Mouse (Mus musculus) midbrain, embryonic 13.5 days (tissue): ENCODE data around the gene Mrps5. TPM values are rescaled to one million over a fixed set of nuclear protein-coding genes. Genes with fewer than 3 reads are reported as not detected.

Source experiments
- ATAC-seq: fragments of 200-750 bp; cut with Nextera tagmentation; 2 replicates; pipeline ENCODE4 v1.8.0; 2017; ENCODE audit warnings: mild to moderate bottlenecking, moderate TSS enrichment, moderate library complexity
- H3K27ac ChIP-seq: fragments of 300-500 bp; sonication (generic); 2 replicates; pipeline ENCODE4 v1.5.1; 2015; ENCODE audit warnings: inconsistent platforms, mild to moderate bottlenecking, moderate library complexity
- H3K27me3 ChIP-seq: fragments of 300-500 bp; sonication (generic); 2 replicates; pipeline ENCODE4 v1.6.1; 2015; ENCODE audit warnings: mild to moderate bottlenecking, inconsistent platforms
- H3K36me3 ChIP-seq: fragments of 300-500 bp; sonication (generic); 2 replicates; pipeline ENCODE4 v1.6.1; 2015; ENCODE audit warnings: mild to moderate bottlenecking, inconsistent platforms
- H3K4me1 ChIP-seq: fragments of 300-500 bp; sonication (generic); replicated peaks from 2 replicates; pipeline ENCODE4 v1.6.1; 2015; ENCODE audit warnings: inconsistent platforms
- H3K4me2 ChIP-seq: fragments of 300-500 bp; sonication (generic); replicated peaks from 2 replicates; pipeline ENCODE4 v1.6.1; 2015; ENCODE audit warnings: moderate library complexity, mild to moderate bottlenecking, inconsistent platforms
- H3K4me3 ChIP-seq: fragments of 300-500 bp; sonication (generic); replicated peaks from 2 replicates; pipeline ENCODE4 v1.5.1; 2015; ENCODE audit warnings: mild to moderate bottlenecking, inconsistent platforms
- H3K9ac ChIP-seq: fragments of 300-500 bp; sonication (generic); replicated peaks from 2 replicates; pipeline ENCODE4 v1.6.1; 2015; ENCODE audit warnings: mild to moderate bottlenecking, inconsistent platforms
- H3K9me3 ChIP-seq: fragments of 300-500 bp; sonication (generic); 2 replicates; pipeline ENCODE4 v1.6.1; 2016; ENCODE audit warnings: mild to moderate bottlenecking, inconsistent platforms
- WGBS: fragments of 180-500 bp; shearing (Covaris S2); methylation state at CpG from one replicate; pipeline ENCODE4 v1.1.7; 2015; 5-methylcytosine and 5-hydroxymethylcytosine counted together
- polyA plus RNA-seq: library from polyadenylated mRNA; unstranded; fragments of >200 nt; fragmentation: Nextera tagmentation; extraction: Ambion mirVana; gene quantifications from 2 replicates; pipeline ENCODE4 v1.2.1, GENCODE M21; 2015

The Mrps5 gene
- polyA plus RNA-seq, 1 experiment from 2014 or later, result 156 TPM

GRCm38 (mm10) chr2:127624786-127625185, 37.8 kb downstream of the Mrps5 start:
- no peak for ATAC-seq
- Histone ChIP-seq H3K9ac (no peak overlapping the region), H3K27me3 (no peaks in the 10 kb centered on the region), H3K4me2 (no peak overlapping the region), H3K27ac (no peak overlapping the region), H3K4me1 (no peaks in the 10 kb centered on the region), H3K36me3 (no peaks in the 10 kb centered on the region), H3K9me3 (no peaks in the 10 kb centered on the region), H3K4me3 (no peak overlapping the region)
- 97% methylated on average over 2 of the region's 2 CpGs for WGBS

GRCm38 (mm10) chr2:127625659-127626058, 38.6 kb downstream of the Mrps5 start:
- Histone ChIP-seq H3K9ac (no peak overlapping the region), H3K4me1 (no peaks in the 10 kb centered on the region), H3K36me3 (no peaks in the 10 kb centered on the region), H3K4me3 (no peak overlapping the region), H3K4me2 (no peak overlapping the region), H3K9me3 (no peaks in the 10 kb centered on the region), H3K27ac (no peak overlapping the region), H3K27me3 (no peaks in the 10 kb centered on the region)
- WGBS, result 80% methylated on average over 5 of the region's 5 CpGs
- ATAC-seq, result no peak

DNA sequence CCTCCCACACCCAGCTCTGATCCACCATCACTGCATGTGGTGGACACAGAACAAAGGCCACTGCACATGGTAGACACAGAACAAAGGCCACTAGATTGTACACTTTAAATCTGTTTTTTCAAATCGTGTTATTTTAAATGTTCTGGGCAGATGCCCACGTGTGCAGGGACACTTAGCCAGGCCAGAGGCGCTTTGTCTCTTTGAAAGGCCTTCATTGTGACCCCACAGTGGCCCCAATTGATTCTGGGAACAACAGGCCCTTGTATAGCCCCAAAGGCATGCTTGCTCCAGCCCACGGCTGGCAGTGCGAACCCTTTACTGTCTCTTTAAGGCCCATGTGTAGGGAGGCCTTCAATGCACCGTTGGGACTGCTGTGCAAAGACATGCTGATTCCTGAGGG, 40.3 kb downstream of the Mrps5 start:
- H3K4me3 ChIP-seq, result no peak overlapping the region
- H3K36me3 ChIP-seq, result no peaks in the 10 kb centered on the region
- H3K27me3 ChIP-seq, result no peaks in the 10 kb centered on the region
- no peak overlapping the region for H3K27ac ChIP-seq
- H3K9me3 ChIP-seq, result no peaks in the 10 kb centered on the region
- 49% methylated on average over 6 of the region's 6 CpGs for WGBS
- no peak overlapping the region for H3K9ac ChIP-seq
- no peaks in the 10 kb centered on the region for H3K4me1 ChIP-seq
- H3K4me2 ChIP-seq, result no peak overlapping the region
- ATAC-seq, result no peak

GRCm38 (mm10) chr2:127627990-127628570, 41.1 kb downstream of the Mrps5 start:
- ATAC-seq, result no peak
- no peaks in the 10 kb centered on the region for H3K4me1 ChIP-seq
- 85% methylated on average over 6 of the region's 6 CpGs for WGBS
- H3K4me3 ChIP-seq, result no peak overlapping the region
- H3K9ac ChIP-seq, result no peak overlapping the region
- no peaks in the 10 kb centered on the region for H3K36me3 ChIP-seq
- H3K27me3 ChIP-seq, result no peaks in the 10 kb centered on the region
- H3K27ac ChIP-seq, result no peak overlapping the region
- H3K4me2 ChIP-seq, result no peak overlapping the region
- no peaks in the 10 kb centered on the region for H3K9me3 ChIP-seq

DNA sequence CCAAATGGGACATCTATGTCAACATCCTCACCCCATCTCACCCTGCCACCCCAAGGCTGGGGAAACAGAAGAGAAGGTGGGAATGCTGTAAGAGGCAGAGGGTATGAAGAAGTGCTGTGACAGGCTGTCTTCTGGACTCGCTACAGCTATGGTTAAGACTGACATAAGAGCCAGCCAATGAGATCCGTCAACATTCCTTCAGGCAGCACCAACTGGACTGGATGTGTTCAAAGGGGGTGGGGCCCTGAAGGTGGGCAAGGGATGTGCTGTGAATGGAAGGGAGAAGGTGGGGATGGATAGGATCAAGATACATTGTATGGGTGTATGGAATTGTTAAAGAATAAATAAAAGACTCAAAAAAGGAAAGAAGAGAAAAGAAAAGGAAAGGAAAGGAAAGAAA, 45.6 kb downstream of the Mrps5 start:
- H3K27me3 ChIP-seq, result no peaks in the 10 kb centered on the region
- H3K36me3 ChIP-seq, result no peaks in the 10 kb centered on the region
- ATAC-seq, result no peak
- no peak overlapping the region for H3K4me3 ChIP-seq
- H3K9me3 ChIP-seq, result no peaks in the 10 kb centered on the region
- H3K27ac ChIP-seq, result no peak overlapping the region
- no peaks in the 10 kb centered on the region for H3K4me1 ChIP-seq
- no peak overlapping the region for H3K9ac ChIP-seq
- no peak overlapping the region for H3K4me2 ChIP-seq
- 74% methylated on average over 2 of the region's 2 CpGs for WGBS

DNA sequence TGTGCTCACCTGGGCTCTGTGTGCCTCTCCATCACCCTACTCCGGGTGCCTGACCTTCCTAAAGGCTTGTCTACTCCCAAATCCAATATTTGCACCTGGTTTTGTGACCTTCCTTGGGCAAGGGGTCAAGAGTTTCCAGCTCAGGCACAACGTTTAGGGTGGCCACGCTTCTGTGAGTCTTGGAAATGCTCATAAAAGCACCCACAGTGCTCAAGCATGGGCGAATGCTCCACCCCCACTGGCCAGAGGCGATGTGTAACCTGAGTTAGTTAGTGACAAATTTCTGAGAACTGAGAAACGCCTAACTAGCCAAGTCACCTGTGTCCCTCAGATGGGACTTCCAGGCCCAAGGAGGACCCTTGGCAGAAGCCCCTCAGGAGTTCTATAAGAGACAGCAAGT, 48.6 kb downstream of the Mrps5 start:
- Histone ChIP-seq H3K4me3 (no peak overlapping the region), H3K27ac (no peak overlapping the region), H3K27me3 (no peaks in the 10 kb centered on the region), H3K4me2 (no peak overlapping the region), H3K36me3 (no peaks in the 10 kb centered on the region), H3K4me1 (no peaks in the 10 kb centered on the region), H3K9ac (no peak overlapping the region), H3K9me3 (no peaks in the 10 kb centered on the region)
- ATAC-seq, result no peak
- WGBS, result 75% methylated on average over 6 of the region's 6 CpGs

- no peak overlapping the region for H3K9ac ChIP-seq
- no peak for ATAC-seq
- no peak overlapping the region for H3K27ac ChIP-seq
- H3K4me2 ChIP-seq, result no peak overlapping the region
- H3K4me1 ChIP-seq, result no peaks in the 10 kb centered on the region
- H3K36me3 ChIP-seq, result no peaks in the 10 kb centered on the region
- H3K9me3 ChIP-seq, result no peaks in the 10 kb centered on the region
- H3K27me3 ChIP-seq, result no peaks in the 10 kb centered on the region
- 57% methylated on average over 9 of the region's 9 CpGs for WGBS
- H3K4me3 ChIP-seq, result no peak overlapping the region
Observed at GRCm38 (mm10) chr2:127638973-127639372, 52.0 kb downstream of the Mrps5 start.

- WGBS, result 75% methylated on average over 19 of the region's 19 CpGs
- no peaks in the 10 kb centered on the region for H3K36me3 ChIP-seq
- no peaks in the 10 kb centered on the region for H3K9me3 ChIP-seq
- no peak overlapping the region for H3K4me3 ChIP-seq
- H3K27ac ChIP-seq, result no peak overlapping the region
- no peaks in the 10 kb centered on the region for H3K4me1 ChIP-seq
- H3K4me2 ChIP-seq, result no peak overlapping the region
- no peak overlapping the region for H3K9ac ChIP-seq
- no peak for ATAC-seq
- H3K27me3 ChIP-seq, result no peaks in the 10 kb centered on the region
Observed at GRCm38 (mm10) chr2:127643728-127644704, 57.0 kb downstream of the Mrps5 start.

- Histone ChIP-seq H3K4me3 (no peak overlapping the region), H3K9ac (no peak overlapping the region), H3K9me3 (no peaks in the 10 kb centered on the region), H3K27me3 (no peaks in the 10 kb centered on the region), H3K4me2 (no peak overlapping the region), H3K4me1 (no peaks in the 10 kb centered on the region), H3K36me3 (no peaks in the 10 kb centered on the region), H3K27ac (no peak overlapping the region)
- ATAC-seq, result no peak
- WGBS, result 81% methylated on average over 5 of the region's 5 CpGs
Observed at GRCm38 (mm10) chr2:127646875-127647274, 59.9 kb downstream of the Mrps5 start.

GRCm38 (mm10) chr2:127648145-127648544, 61.1 kb downstream of the Mrps5 start:
- Histone ChIP-seq H3K4me3 (no peak overlapping the region), H3K27me3 (0 out of 2 replicates have a peak, but pooled peaks cover 6% of the 10 kb centered on the region), H3K4me1 (no peaks in the 10 kb centered on the region), H3K4me2 (no peak overlapping the region), H3K9me3 (no peaks in the 10 kb centered on the region), H3K36me3 (no peaks in the 10 kb centered on the region), H3K9ac (no peak overlapping the region), H3K27ac (no peak overlapping the region)
- no peak for ATAC-seq
- WGBS, result 88% methylated on average over 6 of the region's 6 CpGs

GRCm38 (mm10) chr2:127649921-127650320, 62.9 kb downstream of the Mrps5 start:
- no peak overlapping the region for H3K27ac ChIP-seq
- H3K36me3 ChIP-seq, result no peaks in the 10 kb centered on the region
- no peak overlapping the region for H3K4me2 ChIP-seq
- no peaks in the 10 kb centered on the region for H3K4me1 ChIP-seq
- no peak overlapping the region for H3K4me3 ChIP-seq
- H3K27me3 ChIP-seq, result peaks cover 23% of the 10 kb centered on the region
- H3K9me3 ChIP-seq, result no peaks in the 10 kb centered on the region
- no peak overlapping the region for H3K9ac ChIP-seq
- ATAC-seq, result no peak
- WGBS, result 74% methylated on average over 5 of the region's 5 CpGs

DNA sequence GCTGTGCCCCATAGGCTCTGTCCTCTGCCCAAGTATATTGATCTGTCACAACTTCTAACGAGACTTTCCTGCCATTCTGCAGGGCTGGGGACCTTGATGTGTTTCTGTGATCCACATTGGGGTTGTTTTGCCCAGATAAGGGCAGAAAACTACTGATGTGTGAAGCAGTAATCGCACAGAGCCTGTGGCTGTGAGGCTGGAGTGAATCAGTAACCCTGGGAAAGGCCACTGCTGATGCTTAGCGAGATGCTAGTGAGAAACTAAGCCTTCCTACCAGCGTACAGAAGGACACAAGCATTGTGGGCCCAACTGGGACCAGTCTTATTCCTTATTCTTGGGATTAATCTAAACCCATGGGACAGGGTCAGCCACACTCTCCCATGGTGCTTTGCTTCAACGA, 64.6 kb downstream of the Mrps5 start:
- H3K4me3 ChIP-seq, result no peak overlapping the region
- no peak overlapping the region for H3K4me2 ChIP-seq
- H3K4me1 ChIP-seq, result peaks cover 10% of the 10 kb centered on the region
- ATAC-seq, result no peak
- H3K36me3 ChIP-seq, result no peaks in the 10 kb centered on the region
- H3K27me3 ChIP-seq, result peaks cover 39% of the 10 kb centered on the region
- no peaks in the 10 kb centered on the region for H3K9me3 ChIP-seq
- no peak overlapping the region for H3K27ac ChIP-seq
- WGBS, result 79% methylated on average over 5 of the region's 5 CpGs
- H3K9ac ChIP-seq, result no peak overlapping the region
